Mouse (Mus musculus): ENCODE measurements around the gene Sirt3. TPM values are rescaled to one million over a fixed set of nuclear protein-coding genes. Genes with fewer than 3 reads are reported as not detected.

The Sirt3 gene
- 10 to 100 TPM; 18.7 to 23.2 (median 22.2) TPM for total RNA-seq (2022)

DNA sequence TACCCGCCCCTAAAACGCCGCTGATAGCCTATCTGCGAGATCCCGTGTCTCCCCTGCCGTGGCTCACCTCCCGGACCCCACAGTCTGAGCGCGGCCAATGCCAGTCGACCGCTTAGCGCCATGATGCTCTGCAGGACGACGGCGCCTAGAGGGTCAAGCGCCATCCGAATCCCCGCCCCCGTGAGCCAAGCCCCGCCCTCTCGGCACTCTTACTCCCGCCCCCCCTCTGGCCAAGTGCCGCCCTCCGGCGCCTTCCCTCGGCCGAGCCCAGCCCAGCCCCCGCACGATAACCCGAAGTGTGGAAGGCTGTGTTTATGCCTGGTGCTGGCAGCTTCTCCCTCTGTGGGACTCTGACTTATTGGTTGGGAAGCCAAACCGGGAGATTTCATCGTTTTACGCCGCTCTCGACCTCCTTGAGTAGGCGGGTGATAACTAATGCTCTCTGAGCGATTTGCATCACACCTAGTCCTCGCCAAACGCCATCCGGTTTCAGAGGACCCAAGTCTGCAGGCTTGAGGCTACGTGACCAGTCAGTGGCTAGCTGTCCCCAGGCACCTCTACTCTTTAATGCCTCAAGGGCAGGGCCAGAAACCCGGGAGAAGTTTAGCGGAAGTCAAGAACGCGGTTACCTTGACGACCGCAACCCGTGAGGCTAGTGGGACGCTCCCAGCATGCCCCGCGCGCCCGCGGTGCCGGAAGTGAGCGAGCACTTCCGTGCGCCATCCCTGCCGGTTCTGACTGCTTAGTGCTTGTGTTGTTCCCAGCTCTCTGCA, at the start of gene Sirt3, which contains the start of gene Psmd13:
TSS of gene Sirt3 (minus strand) at position 614 of the 773 bp plus-strand sequence.
TSS of gene Psmd13 (plus strand) at position 273 of the 773 bp plus-strand sequence.
- DNase-seq (ENCODE audit: low spot score in 2 of 2): peak; percentile 85 to 90

DNA sequence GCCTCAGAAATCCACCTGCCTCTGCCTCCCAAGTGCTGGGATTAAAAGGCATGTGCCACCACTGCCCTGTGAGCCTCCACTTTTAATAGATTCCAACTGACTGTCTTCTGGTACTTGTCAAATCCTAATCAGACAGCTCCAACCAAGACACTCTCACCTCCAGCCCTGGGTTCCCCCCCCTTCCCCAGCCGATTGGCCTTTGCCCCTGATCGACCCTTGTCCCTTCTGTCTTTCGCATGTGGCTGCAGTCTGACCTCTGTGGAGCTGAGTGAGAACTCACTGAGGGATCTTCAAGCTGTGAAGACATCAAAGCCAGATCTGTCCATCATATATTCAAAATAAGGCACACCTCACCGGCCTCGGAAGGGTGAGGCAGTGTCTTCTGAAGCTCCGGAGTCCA, 45.1 kb upstream of the Sirt3 start:
- DNase-seq (ENCODE audit: low spot score in 2 of 2): no peak

DNA sequence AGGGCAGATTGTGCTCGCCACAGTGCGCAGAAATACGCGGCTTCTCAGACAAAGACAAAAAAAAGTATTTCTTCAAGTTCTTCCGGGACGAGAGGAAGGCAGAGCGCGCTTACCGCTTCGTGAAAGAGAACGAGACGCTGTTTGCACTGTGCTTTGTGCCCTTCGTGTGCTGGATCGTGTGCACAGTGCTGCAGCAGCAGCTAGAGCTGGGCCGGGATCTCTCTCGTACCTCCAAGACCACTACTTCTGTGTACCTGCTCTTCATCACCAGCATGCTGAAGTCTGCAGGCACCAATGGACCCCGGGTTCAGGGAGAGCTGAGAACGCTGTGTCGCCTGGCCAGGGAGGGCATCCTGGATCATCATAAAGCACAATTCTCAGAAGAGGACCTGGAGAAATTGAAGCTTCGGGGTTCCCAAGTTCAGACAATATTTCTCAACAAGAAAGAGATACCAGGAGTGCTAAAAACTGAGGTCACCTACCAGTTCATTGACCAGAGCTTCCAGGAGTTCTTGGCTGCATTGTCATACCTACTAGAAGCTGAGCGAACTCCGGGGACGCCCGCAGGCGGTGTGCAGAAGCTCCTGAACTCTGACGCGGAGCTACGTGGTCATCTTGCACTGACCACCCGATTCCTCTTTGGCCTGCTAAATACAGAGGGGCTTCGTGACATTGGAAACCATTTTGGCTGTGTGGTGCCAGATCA, 41.1 kb upstream of the Sirt3 start:
- DNase-seq (ENCODE audit: low spot score in 2 of 2): no peak

DNA sequence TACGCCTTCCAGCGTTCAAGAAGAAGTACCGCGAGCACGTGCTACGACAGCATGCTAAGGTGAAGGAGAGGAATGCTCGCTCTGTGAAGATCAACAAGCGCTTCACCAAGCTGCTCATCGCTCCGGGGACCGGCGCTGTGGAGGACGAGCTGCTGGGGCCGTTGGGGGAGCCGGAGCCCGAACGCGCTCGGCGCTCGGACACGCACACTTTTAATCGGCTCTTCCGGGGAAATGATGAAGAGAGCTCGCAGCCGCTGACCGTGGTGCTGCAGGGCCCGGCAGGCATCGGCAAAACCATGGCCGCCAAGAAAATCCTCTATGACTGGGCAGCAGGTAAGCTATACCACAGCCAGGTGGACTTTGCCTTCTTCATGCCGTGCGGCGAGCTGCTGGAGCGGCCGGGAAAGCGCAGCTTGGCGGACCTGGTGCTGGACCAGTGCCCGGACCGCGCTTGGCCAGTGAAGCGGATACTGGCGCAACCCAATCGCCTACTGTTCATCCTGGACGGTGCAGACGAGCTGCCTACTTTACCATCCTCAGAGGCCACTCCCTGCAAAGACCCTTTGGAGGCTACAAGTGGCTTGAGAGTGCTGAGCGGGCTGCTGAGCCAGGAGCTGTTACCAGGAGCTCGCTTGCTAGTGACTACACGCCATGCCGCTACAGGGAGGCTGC, 40.4 kb upstream of the Sirt3 start:
- no peak for DNase-seq (ENCODE audit: low spot score in 2 of 2)

DNA sequence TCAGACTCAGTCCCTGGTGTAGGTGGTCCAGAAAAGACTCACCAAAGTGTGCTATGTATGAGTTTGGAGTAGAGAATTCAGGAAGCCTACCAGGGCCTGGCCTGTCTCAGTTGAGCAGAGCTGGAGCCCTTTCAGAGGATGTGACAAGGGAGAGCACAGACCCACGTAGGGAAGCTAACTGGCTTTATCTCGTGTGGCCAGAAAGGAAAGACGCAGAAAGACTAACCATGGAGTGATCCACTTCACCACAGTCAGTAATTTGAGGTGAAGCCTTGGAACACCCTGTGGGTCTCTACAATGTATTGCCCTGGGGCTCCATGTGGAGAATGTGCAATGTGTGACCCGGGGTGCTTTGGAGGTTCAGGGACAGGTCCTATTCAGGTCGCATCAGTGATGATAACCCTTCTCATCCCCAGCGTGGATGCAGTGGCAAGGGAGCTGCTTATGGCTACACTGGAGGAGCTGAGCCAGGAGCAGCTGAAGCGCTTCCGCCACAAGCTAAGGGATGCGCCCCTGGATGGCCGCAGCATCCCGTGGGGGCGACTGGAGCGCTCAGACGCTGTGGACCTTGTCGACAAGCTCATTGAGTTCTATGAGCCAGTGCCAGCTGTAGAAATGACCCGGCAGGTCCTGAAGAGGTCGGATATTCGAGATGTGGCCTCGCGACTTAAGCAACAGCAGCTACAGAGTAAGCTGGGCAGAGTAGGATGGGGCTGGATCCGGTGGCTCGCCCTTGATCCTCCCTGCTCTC, 39.3 kb upstream of the Sirt3 start:
- DNase-seq (ENCODE audit: low spot score in 2 of 2): no peak

DNA sequence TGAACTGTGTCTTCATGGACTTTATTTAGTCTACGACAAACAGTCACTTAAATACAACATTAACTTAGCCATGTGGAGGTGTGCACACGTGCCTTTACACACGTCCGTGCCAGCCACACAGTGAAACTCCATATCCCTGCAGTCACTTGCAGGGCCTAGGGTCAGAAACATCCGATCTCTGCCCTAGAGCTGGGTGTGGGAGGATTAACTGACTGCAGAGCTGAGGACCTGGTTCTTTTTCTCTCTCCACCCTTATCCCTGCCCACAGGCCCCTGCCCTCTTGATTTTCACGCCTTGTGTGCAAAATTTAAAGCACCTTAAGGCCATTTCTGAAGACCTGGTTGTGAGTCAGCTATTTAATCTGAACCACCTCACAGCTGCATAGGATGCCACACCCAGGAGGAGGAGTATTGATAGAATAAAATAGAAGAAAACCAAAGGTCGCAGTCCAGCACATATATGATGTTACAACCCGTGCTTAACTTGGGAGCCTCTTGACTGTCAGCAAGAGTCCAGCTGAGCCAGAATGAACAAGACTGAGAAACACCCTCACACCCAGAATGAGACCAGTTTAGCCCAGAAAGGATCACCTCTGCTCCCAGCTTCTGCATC, 38.4 kb upstream of the Sirt3 start, which contains the start of gene Nlrp6:
TSS of gene Nlrp6 (plus strand) at position 485 of the 612 bp plus-strand sequence.
- DNase-seq (ENCODE audit: low spot score in 2 of 2): no peak

DNA sequence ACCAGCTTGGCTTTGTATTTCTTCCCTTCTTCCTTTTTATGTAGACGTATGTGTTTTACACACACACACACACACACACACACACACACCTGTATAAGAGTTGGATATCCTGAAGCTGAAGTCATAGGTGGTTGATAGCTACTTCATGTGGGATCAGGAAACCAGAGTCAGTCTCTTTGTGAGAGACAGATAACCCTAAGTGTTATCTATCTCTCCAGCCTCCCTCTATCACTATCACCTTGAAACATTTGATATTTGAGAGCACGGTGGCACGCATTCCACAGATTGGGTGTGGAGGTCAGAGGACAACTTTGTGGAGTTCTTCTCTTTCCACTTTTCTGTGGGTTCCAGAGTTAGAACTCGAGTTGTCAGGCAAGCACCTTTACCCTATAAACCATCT, 37.8 kb upstream of the Sirt3 start:
- no peak for DNase-seq (ENCODE audit: low spot score in 2 of 2)

DNA sequence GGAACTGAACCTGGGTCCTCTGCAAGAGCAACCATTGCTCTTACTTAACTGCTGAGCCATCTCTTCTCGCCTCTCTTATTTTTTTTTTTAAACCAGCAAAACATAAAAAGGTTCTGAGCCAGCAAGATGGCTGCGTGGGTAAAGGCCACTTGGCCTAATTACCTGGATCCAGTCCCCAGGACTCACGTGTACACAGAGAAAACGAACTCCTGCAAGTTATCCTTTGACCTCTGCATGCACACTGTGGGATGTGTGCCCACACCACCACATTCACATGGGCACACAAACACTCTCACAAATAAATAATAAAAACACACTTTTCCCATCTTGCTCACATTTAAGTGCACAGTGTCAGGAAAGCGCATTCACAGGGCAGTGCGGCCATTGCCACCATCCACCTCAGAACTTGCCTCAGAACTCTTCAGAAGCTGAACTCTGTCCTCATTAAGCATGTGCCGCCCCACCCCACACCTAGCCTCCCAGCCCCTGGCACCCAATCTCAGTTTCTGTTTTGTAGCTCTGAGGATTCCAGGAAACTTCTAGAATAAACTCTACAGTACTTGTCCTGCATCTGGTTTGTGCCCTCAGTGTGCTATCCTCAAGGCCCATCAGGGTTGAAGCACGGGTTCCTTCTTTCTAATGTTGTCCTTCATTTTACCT, 32.1 kb upstream of the Sirt3 start:
- DNase-seq (ENCODE audit: low spot score in 2 of 2): no peak

DNA sequence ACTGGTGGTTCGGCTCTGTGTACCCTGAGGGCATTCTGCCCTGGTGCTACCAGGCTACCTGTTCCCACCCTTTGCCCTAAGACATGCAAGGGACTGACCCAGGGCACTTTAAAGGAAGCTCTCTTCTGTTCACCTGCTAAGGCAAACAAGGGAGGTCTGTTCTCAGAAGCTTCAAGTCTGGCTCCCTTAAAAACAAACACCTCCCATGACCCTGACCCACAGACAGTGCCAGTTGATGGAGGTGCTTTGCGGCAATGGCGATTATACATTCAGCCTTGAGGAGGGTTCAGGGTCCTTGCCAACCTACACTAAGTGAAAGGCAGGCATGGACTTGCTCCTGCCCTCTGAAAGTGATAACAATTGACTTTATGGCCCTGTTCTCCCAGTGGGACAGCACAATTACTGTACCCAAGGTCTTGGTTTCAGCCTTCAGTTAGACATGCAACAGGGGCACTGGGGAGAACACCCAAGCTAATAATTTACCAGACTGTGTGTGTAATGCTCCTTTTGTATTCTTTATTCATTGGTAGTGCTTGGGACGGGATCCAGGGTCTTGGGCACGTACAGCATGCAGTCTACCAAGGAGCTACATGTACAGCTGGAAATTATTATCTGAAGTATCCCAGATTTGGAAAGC, 30.9 kb upstream of the Sirt3 start:
- no peak for DNase-seq (ENCODE audit: low spot score in 2 of 2)

DNA sequence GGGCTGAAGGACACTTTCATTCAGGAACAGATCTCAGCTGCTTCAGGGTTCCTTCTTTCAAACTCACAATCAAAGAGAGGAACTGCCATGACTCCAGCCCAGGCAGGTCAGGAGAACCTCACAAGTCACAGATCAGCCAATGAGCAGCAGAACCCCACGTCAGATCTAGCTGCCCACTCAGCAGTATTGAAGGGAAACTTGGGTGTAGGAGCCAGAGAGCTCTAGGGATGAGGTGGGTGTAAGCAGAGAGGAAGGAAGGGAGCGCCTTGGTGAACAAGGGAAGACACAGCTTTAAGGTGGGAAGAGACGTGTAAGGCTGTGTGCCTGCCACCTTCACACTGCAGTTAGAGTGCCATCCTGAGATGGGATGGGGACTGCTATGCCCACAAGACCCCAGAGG, 30.2 kb upstream of the Sirt3 start:
- DNase-seq (ENCODE audit: low spot score in 2 of 2): no peak

DNA sequence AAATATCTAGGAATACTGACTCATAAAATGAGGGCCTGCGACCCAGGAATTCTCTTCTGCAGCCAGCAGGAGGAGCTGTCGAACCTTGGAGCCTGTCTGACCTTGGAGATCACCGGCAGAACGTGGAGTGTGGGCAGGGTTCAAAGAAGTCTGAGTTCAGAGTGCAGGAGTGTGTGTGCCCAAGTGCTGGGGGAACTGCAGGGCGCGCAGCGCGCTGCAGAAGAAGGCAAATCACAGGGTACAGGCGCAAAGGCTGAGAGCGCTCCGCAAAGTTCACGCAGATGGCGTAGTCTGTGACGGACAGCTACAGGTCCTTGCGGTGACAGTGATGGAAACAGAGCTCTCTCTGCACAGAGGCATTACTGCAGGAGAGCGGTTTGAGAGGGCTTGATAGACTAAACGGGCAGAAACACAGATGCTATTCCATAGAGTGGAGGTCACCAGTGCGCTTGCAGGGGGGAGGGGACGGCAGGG, 26.6 kb upstream of the Sirt3 start:
- DNase-seq (ENCODE audit: low spot score in 2 of 2): peak in 1 of 2 experiments; percentile 44

DNA sequence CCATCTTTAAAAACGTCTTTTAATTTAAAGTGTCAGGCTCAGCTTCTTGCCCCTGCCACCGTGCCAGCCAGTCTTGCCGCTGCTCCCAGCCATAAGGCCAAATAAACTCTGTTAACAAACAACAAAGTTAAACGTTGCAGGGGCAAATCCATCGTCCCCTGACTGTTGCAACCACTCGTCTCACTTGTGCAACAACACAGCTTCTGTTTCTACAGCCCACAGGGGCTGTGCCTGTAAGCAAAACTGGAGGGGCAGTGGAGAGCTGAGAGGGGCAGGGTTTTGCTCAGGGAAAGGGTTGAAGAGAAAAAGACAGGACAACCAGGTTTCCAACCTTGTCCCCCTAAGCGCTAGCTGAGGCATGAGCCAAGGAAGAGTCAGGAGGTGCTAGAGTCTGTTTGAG, 26.1 kb upstream of the Sirt3 start:
- no peak for DNase-seq (ENCODE audit: low spot score in 2 of 2)

DNA sequence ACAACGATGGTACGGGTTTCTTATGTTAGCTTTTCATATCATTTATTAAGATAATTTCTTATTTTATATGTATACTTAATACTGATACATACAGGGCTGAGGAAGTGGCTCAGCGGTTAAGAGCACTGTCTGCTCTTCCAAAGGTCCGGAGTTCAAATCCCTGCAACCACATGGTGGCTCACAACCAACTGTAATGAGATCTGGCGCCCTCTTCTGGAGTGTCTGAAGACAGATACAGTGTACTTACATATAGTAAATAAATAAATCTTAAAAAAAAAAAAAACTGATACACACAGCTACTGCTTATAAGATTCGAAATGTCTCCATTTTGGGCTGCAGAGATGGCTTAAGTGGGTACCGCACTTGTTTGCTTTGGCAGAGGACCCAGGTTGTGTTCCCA, 25.6 kb upstream of the Sirt3 start:
- DNase-seq (ENCODE audit: low spot score in 2 of 2): no peak

DNA sequence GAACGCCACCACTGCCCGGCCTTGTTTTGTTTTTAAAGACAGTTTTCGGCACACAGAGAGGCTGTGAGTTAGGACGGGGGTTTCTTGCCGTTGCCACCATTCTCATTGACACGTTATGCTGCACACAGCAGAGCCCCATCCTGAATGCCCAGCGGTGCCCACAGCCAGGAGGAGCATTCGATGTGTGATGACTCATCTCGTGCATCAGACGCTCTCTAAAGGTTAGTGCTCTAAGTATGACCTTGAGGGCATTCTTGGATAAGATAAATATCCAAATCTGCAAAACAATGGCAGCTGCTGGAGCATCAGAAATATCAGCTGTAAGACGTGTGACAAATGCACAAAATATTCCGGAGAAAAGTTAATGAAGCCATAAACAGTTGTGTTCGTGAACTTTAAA, 25.0 kb upstream of the Sirt3 start:
- no peak for DNase-seq (ENCODE audit: low spot score in 2 of 2)

DNA sequence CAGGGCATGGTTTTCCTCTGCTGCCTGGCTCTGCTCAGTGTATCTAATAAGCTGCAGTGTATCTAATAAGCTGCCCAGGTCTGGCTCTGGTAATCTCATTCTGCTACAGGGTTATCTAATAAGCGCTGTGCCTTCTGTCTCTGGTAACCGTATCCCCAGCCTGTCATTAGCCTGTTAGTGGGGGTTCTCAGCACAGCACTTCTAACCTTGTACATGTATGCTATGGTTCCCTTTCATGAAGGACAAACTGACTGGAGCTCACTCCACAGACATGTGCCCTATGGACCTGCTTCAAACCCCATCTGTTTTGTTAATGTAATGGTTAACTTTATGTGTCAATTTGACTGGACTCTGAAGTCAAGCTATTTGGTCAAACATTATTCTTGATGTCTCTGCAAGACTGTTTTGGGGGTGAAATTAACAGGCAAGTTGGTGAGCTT, 23.6 kb upstream of the Sirt3 start:
- no peak for DNase-seq (ENCODE audit: low spot score in 2 of 2)

DNA sequence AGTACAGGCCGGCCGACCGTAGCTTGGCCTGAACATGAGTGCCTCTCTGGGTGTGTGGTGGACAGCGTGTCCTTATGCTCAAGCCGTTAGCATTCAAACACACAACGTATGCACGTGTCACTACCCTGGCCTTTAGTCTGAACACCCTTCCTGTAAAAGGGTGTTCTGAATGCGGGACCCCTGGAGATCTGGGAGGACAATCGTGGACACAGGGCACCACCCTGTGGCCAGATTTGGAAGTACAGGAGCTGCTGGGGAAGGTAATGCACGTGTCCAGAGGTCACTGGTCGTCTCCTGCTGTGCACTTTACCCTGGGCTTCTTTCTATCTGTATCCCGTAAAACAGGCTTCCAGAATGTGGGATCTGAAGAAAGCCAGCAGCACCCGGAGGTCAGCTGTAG, 21.1 kb upstream of the Sirt3 start:
- DNase-seq (ENCODE audit: low spot score in 2 of 2): peak; percentile 70 to 75

DNA sequence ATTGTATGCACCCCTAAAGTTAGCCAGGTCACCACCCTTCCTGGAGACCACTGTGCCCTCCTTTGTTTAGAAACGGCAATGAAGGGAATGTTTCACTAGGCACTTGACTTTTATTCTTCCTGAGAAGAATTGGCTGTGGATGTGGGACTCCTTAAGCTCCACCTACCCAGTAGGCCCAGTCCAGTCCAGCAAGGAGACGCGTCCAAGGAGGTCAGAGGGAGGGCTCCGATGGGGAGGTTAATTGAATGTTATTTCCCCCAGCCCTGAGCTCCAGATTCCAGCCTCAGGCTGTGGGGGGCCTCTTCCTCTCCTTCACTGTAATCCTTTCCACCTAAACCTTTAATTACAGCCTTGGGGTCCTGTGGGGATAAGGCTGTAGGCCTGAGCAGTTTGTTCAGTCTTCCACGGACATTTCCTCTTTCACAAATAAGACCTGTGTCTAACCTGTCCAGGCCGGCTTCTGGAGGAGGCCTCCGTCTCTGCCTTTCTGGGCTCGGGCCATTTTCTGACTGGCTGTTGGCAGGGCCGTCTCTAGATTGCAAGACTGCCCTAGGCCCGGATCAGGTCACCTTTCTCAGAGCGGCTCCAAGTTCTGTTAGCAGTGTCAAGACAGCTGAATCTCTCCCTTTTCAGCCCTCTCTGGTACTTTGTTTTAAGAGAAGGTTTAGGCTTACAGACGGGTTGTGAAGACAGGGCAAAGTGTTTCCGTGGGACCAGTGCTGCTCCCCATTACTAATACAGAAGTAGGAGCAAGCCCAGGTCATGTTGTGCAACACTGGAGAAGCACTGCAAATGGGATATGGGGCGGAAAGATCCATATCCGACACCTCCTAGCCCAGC, 20.1 kb upstream of the Sirt3 start:
- DNase-seq (ENCODE audit: low spot score in 2 of 2): peak; percentile 59 to 71

DNA sequence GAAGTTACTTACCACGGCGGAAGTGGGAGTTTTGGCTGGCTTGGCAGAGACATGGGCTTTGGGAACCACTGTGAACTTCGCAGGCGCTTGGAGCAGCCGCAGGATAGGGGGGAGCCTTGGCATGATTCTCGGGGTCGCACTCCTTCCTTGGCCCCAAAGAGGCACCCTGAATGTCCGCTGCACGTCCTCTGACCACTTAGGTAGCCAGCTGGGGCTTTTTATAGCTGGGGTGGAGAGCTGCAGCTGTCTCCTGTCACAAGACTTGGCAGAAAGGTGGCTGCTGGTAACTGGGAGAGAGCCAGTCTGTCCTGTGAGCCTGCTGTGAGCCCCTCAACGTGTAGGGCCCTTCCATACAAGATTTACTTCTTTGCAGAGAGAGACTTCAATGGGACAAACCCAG, 18.1 kb upstream of the Sirt3 start, which contains the start of gene Cox8b:
TSS of gene Cox8b (minus strand) at position 227 of the 400 bp plus-strand sequence.
- DNase-seq (ENCODE audit: low spot score in 2 of 2): peak; percentile 54 to 77

DNA sequence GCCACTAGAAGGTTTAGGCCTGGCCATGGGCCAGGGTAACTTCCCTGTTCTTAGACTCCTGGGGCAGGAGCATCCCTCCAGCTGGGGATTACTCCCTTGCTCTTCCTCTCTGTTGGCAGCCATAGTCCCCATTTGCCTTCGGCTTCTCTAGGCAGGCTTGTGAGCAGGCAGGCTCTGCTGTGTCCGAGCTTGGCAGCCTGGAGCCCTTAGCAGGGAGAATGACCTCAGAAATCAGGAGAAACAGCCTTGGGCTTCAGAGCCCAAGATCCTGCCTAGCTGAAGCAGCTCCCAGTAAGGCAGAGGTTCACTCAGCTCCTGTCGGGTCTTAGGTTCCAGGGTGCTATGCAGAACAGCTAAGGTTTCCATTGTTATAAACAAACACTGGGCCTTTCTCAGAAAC, 17.0 kb upstream of the Sirt3 start:
- no peak for DNase-seq (ENCODE audit: low spot score in 2 of 2)

All from gastrocnemius, adult 8-10 months (tissue).